Mouse (Mus musculus): Measurements from ENCODE around the gene Cdk19. TPM values are rescaled to one million over a fixed set of nuclear protein-coding genes. Genes with fewer than 3 reads are reported as not detected.
A peak's percentile ranks its signal among the peaks of the same experiment; 100 is the strongest.

Gene Cdk19
- polyA plus RNA-seq, 1 experiment = 4.8 TPM

DNA sequence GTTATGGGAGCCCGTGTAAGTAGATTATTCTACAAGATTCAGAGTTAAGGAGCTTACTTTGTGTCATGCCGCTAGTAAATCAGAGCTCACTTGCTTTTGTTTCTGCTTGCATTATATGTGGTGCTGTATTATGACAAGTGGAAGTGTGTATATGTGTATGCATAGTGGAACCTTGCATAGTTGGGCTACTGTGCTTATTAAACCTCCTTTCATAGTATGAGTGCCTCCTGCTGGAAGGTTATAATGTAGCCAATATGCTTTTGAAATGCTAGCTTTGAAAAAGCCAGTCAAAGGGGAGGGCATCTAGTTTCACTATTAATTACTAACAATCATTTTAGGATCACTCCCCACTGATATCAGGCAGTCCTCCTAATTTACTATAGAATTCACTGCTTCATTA, 89.7 kb downstream of the Cdk19 start:
- TF ChIP-seq GATA1 (IDR thresholded peaks at IDR 0.05; ENCODE audit: borderline replicate concordance, low read length) (no peak), FLI1 (IDR thresholded peaks at IDR 0.05; ENCODE audit: low read length) (no peak)
- H3K4me1 ChIP-seq = peaks cover 55% of the 10 kb centered on the region

DNA sequence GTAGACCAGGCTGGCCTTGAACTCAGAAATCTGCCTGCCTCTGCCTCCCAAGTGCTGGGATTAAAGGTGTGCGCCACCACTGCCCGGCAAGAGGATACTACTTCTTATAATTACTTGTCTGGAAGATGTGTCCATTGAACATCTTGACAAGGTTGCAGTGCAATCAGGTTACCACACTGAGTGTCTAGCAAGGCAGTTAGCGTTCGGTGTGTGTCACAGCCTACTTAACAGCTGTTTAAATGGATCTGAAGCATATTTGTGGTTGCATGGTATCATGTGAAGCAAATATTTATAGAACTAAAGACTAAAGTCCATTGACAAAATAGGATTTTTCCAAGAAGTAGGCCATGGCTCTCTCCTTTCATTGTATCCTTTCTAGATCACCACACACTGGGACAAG, 90.8 kb downstream of the Cdk19 start:
- Histone ChIP-seq H3K4me3 (replicated peaks) (no peak overlapping the region), H3K27me3 (replicated peaks) (no peaks in the 10 kb centered on the region), H3K36me3 (replicated peaks; ENCODE audit: low read length) (peaks cover 26% of the 10 kb centered on the region), H3K9me3 (no peaks in the 10 kb centered on the region), H3K4me1 (peaks cover 58% of the 10 kb centered on the region)
- TF ChIP-seq GATA1 (IDR thresholded peaks at IDR 0.05; ENCODE audit: borderline replicate concordance, low read length) = no peak
- TF ChIP-seq FLI1 (IDR thresholded peaks at IDR 0.05; ENCODE audit: low read length) = no peak

More for the DNA sequence above, 89.7 kb downstream of the Cdk19 start:
- Histone ChIP-seq H3K4me3 (replicated peaks) (no peak overlapping the region), H3K36me3 (replicated peaks; ENCODE audit: low read length) (peaks cover 19% of the 10 kb centered on the region), H3K27me3 (replicated peaks) (no peaks in the 10 kb centered on the region), H3K9me3 (no peaks in the 10 kb centered on the region)

GRCm38 (mm10) chr10:40431957-40432356, 92.6 kb downstream of the Cdk19 start:
- Histone ChIP-seq H3K27me3 (replicated peaks) (no peaks in the 10 kb centered on the region), H3K36me3 (replicated peaks; ENCODE audit: low read length) (peaks cover 26% of the 10 kb centered on the region), H3K9me3 (no peaks in the 10 kb centered on the region), H3K4me3 (replicated peaks) (no peak overlapping the region), H3K4me1 (peaks cover 66% of the 10 kb centered on the region)
- no peak for TF ChIP-seq FLI1 (IDR thresholded peaks at IDR 0.05; ENCODE audit: low read length)
- TF ChIP-seq GATA1 (IDR thresholded peaks at IDR 0.05; ENCODE audit: borderline replicate concordance, low read length) = no peak

- Histone ChIP-seq H3K27me3 (replicated peaks) (no peaks in the 10 kb centered on the region), H3K36me3 (replicated peaks; ENCODE audit: low read length) (peaks cover 26% of the 10 kb centered on the region), H3K4me3 (replicated peaks) (no peak overlapping the region), H3K9me3 (no peaks in the 10 kb centered on the region), H3K4me1 (peaks cover 70% of the 10 kb centered on the region)
- TF ChIP-seq GATA1 (IDR thresholded peaks at IDR 0.05; ENCODE audit: borderline replicate concordance, low read length) = no peak
Observed at GRCm38 (mm10) chr10:40432375-40432774, 93.0 kb downstream of the Cdk19 start.

- H3K4me1 ChIP-seq = peaks cover 60% of the 10 kb centered on the region
- no peaks in the 10 kb centered on the region for H3K27me3 ChIP-seq (replicated peaks)
- H3K4me3 ChIP-seq (replicated peaks) = no peak overlapping the region
- TF ChIP-seq GATA1 (IDR thresholded peaks at IDR 0.05; ENCODE audit: borderline replicate concordance, low read length) (no peak), FLI1 (IDR thresholded peaks at IDR 0.05; ENCODE audit: low read length) (no peak)
- no peaks in the 10 kb centered on the region for H3K9me3 ChIP-seq
- peaks cover 39% of the 10 kb centered on the region for H3K36me3 ChIP-seq (replicated peaks; ENCODE audit: low read length)
Observed at GRCm38 (mm10) chr10:40435402-40435801, 96.0 kb downstream of the Cdk19 start.

GRCm38 (mm10) chr10:40437117-40437516, 97.8 kb downstream of the Cdk19 start:
- Histone ChIP-seq H3K36me3 (replicated peaks; ENCODE audit: low read length) (peaks cover 55% of the 10 kb centered on the region), H3K27me3 (replicated peaks) (no peaks in the 10 kb centered on the region), H3K4me3 (replicated peaks) (peak overlapping the region; percentile 29), H3K9me3 (no peaks in the 10 kb centered on the region), H3K4me1 (peaks cover 64% of the 10 kb centered on the region)
- TF ChIP-seq GATA1 (IDR thresholded peaks at IDR 0.05; ENCODE audit: borderline replicate concordance, low read length) (0 out of 3 replicates have a peak, but pooled peaks have one; percentile 32), FLI1 (IDR thresholded peaks at IDR 0.05; ENCODE audit: low read length) (no peak)

DNA sequence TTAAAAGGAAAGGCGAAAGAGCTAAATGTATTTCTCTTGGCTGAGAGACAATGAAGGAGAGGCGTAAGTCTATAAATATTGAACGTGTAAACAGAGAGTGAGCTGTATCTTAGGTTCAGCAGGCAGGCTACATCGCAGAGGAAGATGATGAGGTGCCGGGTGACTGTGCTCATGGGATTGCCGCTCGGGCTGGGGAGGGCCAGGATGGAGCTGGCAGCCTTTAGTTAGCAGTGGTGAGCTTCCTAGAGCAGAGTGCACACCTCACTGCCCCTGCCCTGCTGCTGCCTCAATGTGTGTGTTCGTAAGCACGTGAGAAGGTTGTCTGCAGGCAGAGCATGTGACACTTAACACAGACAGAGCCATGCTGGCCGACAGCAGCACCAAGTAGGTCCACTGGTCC, 101.4 kb downstream of the Cdk19 start:
- Histone ChIP-seq H3K4me1 (peaks cover 68% of the 10 kb centered on the region), H3K4me3 (replicated peaks) (peak overlapping the region; percentile 70), H3K9me3 (peaks cover 7% of the 10 kb centered on the region), H3K36me3 (replicated peaks; ENCODE audit: low read length) (peaks cover 70% of the 10 kb centered on the region), H3K27me3 (replicated peaks) (no peaks in the 10 kb centered on the region)
- TF ChIP-seq FLI1 (IDR thresholded peaks at IDR 0.05; ENCODE audit: low read length) (no peak), GATA1 (IDR thresholded peaks at IDR 0.05; ENCODE audit: borderline replicate concordance, low read length) (no peak)

- Histone ChIP-seq H3K4me3 (replicated peaks) (no peak overlapping the region), H3K4me1 (peaks cover 70% of the 10 kb centered on the region), H3K36me3 (replicated peaks; ENCODE audit: low read length) (peaks cover 63% of the 10 kb centered on the region), H3K27me3 (replicated peaks) (no peaks in the 10 kb centered on the region), H3K9me3 (peaks cover 7% of the 10 kb centered on the region)
- TF ChIP-seq FLI1 (IDR thresholded peaks at IDR 0.05; ENCODE audit: low read length) (no peak), GATA1 (IDR thresholded peaks at IDR 0.05; ENCODE audit: borderline replicate concordance, low read length) (no peak)
Observed at GRCm38 (mm10) chr10:40442076-40442475, 102.7 kb downstream of the Cdk19 start.

- H3K27me3 ChIP-seq (replicated peaks) = no peaks in the 10 kb centered on the region
- no peak for TF ChIP-seq FLI1 (IDR thresholded peaks at IDR 0.05; ENCODE audit: low read length)
- no peak for TF ChIP-seq GATA1 (IDR thresholded peaks at IDR 0.05; ENCODE audit: borderline replicate concordance, low read length)
- peaks cover 7% of the 10 kb centered on the region for H3K9me3 ChIP-seq
- H3K4me3 ChIP-seq (replicated peaks) = no peak overlapping the region
- peaks cover 70% of the 10 kb centered on the region for H3K4me1 ChIP-seq
- H3K36me3 ChIP-seq (replicated peaks; ENCODE audit: low read length) = peaks cover 56% of the 10 kb centered on the region
Observed at GRCm38 (mm10) chr10:40443371-40443770, 104.0 kb downstream of the Cdk19 start.

DNA sequence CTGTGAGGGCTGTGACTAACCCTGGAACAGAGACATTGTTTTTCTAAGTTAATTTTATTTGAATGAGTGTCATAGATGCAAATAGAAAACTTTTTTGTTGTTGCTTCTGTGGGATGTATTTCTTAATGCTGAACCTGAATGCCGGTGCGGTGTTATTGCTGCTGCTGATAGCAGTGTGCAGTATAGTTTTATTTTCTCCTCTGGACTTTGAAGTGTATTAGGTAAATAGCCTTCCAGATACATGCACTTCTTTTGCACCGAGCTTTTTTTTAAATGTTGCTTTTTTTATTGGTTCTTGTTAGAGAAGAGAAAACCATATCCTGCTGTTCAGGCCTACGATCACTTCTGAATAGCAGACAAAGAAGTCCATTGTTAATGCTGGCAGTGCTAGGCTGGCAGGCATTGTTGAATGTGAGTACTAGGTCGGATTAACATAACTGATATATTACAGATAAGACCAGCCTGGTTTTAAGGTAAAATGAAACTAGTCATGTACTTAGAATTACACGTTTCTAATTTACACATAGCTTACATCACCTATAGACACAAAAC, 104.5 kb downstream of the Cdk19 start:
- H3K4me1 ChIP-seq = peaks cover 73% of the 10 kb centered on the region
- peaks cover 54% of the 10 kb centered on the region for H3K36me3 ChIP-seq (replicated peaks; ENCODE audit: low read length)
- TF ChIP-seq GATA1 (IDR thresholded peaks at IDR 0.05; ENCODE audit: borderline replicate concordance, low read length) (no peak), FLI1 (IDR thresholded peaks at IDR 0.05; ENCODE audit: low read length) (no peak)
- no peak overlapping the region for H3K4me3 ChIP-seq (replicated peaks)
- no peaks in the 10 kb centered on the region for H3K27me3 ChIP-seq (replicated peaks)
- peaks cover 7% of the 10 kb centered on the region for H3K9me3 ChIP-seq

- peaks cover 77% of the 10 kb centered on the region for H3K4me1 ChIP-seq
- TF ChIP-seq FLI1 (IDR thresholded peaks at IDR 0.05; ENCODE audit: low read length) = no peak
- no peak for TF ChIP-seq GATA1 (IDR thresholded peaks at IDR 0.05; ENCODE audit: borderline replicate concordance, low read length)
- H3K9me3 ChIP-seq = peaks cover 7% of the 10 kb centered on the region
- no peak overlapping the region for H3K4me3 ChIP-seq (replicated peaks)
- H3K36me3 ChIP-seq (replicated peaks; ENCODE audit: low read length) = peaks cover 50% of the 10 kb centered on the region
- H3K27me3 ChIP-seq (replicated peaks) = no peaks in the 10 kb centered on the region
Observed at GRCm38 (mm10) chr10:40444586-40444985, 105.2 kb downstream of the Cdk19 start.
